Mouse (Mus musculus) frontal cortex, postnatal 14 days (tissue): ENCODE data around the gene Lamc2.

Experiments used
- DNase-seq, 2 experiments: peaks; one replicate each; pipeline ENCODE4 v3.0.0; 2022; ENCODE audit warnings: low spot score in 2 of 2

The Lamc2 gene

GRCm38 (mm10) chr1:153180160-153180559 is 6.1 kb downstream of the Lamc2 start:
- no peak for DNase-seq

GRCm38 (mm10) chr1:153174801-153175200 is 11.4 kb downstream of the Lamc2 start:
- DNase-seq = no peak

- no peak for DNase-seq
These were observed 13.0 kb downstream of the Lamc2 start for GRCm38 (mm10) chr1:153173276-153173675.

GRCm38 (mm10) chr1:153172291-153172731 is 13.9 kb downstream of the Lamc2 start:
- no peak for DNase-seq

- no peak for DNase-seq
These were observed 15.2 kb downstream of the Lamc2 start for GRCm38 (mm10) chr1:153171011-153171410.

- DNase-seq = no peak
These were observed 18.0 kb downstream of the Lamc2 start for GRCm38 (mm10) chr1:153168293-153168692.

GRCm38 (mm10) chr1:153163831-153164230 is 22.4 kb downstream of the Lamc2 start:
- DNase-seq = no peak

GRCm38 (mm10) chr1:153159137-153159536 is 27.1 kb downstream of the Lamc2 start:
- no peak for DNase-seq

GRCm38 (mm10) chr1:153157021-153157623 is 29.1 kb downstream of the Lamc2 start:
- no peak for DNase-seq

GRCm38 (mm10) chr1:153155364-153155763 is 30.9 kb downstream of the Lamc2 start:
- DNase-seq = no peak

GRCm38 (mm10) chr1:153153619-153154137 is 32.6 kb downstream of the Lamc2 start:
- no peak for DNase-seq

- DNase-seq = no peak
These were observed 33.7 kb downstream of the Lamc2 start for GRCm38 (mm10) chr1:153152594-153152993.

- DNase-seq = no peak
These were observed 40.5 kb downstream of the Lamc2 start for GRCm38 (mm10) chr1:153145791-153146190.

GRCm38 (mm10) chr1:153144021-153144420 is 42.2 kb downstream of the Lamc2 start:
- DNase-seq = no peak

GRCm38 (mm10) chr1:153140747-153141228 is 45.5 kb downstream of the Lamc2 start:
- DNase-seq = no peak

GRCm38 (mm10) chr1:153140265-153140664 is 46.0 kb downstream of the Lamc2 start:
- no peak for DNase-seq

- DNase-seq = no peak
These were observed 46.6 kb downstream of the Lamc2 start for GRCm38 (mm10) chr1:153139635-153140034.

- DNase-seq = no peak
These were observed 47.8 kb downstream of the Lamc2 start for GRCm38 (mm10) chr1:153138486-153138885.

- no peak for DNase-seq
These were observed 49.6 kb downstream of the Lamc2 start for GRCm38 (mm10) chr1:153136647-153137046.

- DNase-seq = no peak
These were observed 52.1 kb downstream of the Lamc2 start for GRCm38 (mm10) chr1:153133865-153134781.

GRCm38 (mm10) chr1:153129992-153130713 is 56.1 kb downstream of the Lamc2 start:
- DNase-seq = no peak

- no peak for DNase-seq
These were observed 57.5 kb downstream of the Lamc2 start for GRCm38 (mm10) chr1:153128780-153129179.
